Mouse (Mus musculus): ENCODE data around the gene Mdm2. TPM values are rescaled to one million over a fixed set of nuclear protein-coding genes. Genes with fewer than 3 reads are reported as not detected.
A peak's percentile ranks its signal among the peaks of the same experiment; 100 is the strongest.

Mdm2 gene
- total and polyA plus RNA-seq, 2 experiments = 18.2 to 24.6 TPM

GRCm38 (mm10) chr10:117732962-117733592 lies 22.5 kb upstream of the Mdm2 start:
- no peaks in the 10 kb centered on the region; the same call in 1 of the 2 replicates for H3K36me3 ChIP-seq (ENCODE audit: control insufficient read depth, insufficient read depth, low read length)
- WGBS = 86% methylated on average over 14 of the region's 14 CpGs
- no peak overlapping the region for H3K27ac ChIP-seq (replicated peaks; ENCODE audit: insufficient read depth, low read depth, low read length)
- H3K9ac ChIP-seq (ENCODE audit: low read depth, low read length) = no peak overlapping the region
- no peaks in the 10 kb centered on the region for H3K27me3 ChIP-seq (ENCODE audit: control insufficient read depth, insufficient read depth, low read length)
- H3K4me3 ChIP-seq (ENCODE audit: insufficient read depth, low read depth, low read length) = no peak overlapping the region
- H3K4me1 ChIP-seq (ENCODE audit: control insufficient read depth, insufficient read depth, low read length) = peaks cover 24% of the 10 kb centered on the region
- no peak for DNase-seq (ENCODE audit: extremely low read depth, low read depth, low spot score)
- H3K79me2 ChIP-seq (ENCODE audit: control insufficient read depth, insufficient read depth, low read length) = no peaks in the 10 kb centered on the region
- TF ChIP-seq POLR2A (IDR thresholded peaks at IDR 0.05; ENCODE audit: extremely low read depth, insufficient read depth, low read length) (no peak), CTCF (IDR thresholded peaks at IDR 0.05; ENCODE audit: low read depth, low read length) (no peak)

- DNase-seq (ENCODE audit: extremely low read depth, low read depth, low spot score) = no peak
- Histone ChIP-seq H3K27ac (replicated peaks; ENCODE audit: insufficient read depth, low read depth, low read length) (no peak overlapping the region), H3K4me3 (ENCODE audit: insufficient read depth, low read depth, low read length) (no peak overlapping the region), H3K9ac (ENCODE audit: low read depth, low read length) (no peak overlapping the region), H3K36me3 (ENCODE audit: control insufficient read depth, insufficient read depth, low read length) (no peaks in the 10 kb centered on the region; the same call in 1 of the 2 replicates), H3K79me2 (ENCODE audit: control insufficient read depth, insufficient read depth, low read length) (no peaks in the 10 kb centered on the region), H3K27me3 (ENCODE audit: control insufficient read depth, insufficient read depth, low read length) (no peaks in the 10 kb centered on the region), H3K4me1 (ENCODE audit: control insufficient read depth, insufficient read depth, low read length) (peaks cover 22% of the 10 kb centered on the region)
- TF ChIP-seq POLR2A (IDR thresholded peaks at IDR 0.05; ENCODE audit: extremely low read depth, insufficient read depth, low read length) (no peak), CTCF (IDR thresholded peaks at IDR 0.05; ENCODE audit: low read depth, low read length) (no peak)
- WGBS = 92% methylated on average over 5 of the region's 5 CpGs
Observed at GRCm38 (mm10) chr10:117732184-117732583, 21.6 kb upstream of the Mdm2 start.

DNA sequence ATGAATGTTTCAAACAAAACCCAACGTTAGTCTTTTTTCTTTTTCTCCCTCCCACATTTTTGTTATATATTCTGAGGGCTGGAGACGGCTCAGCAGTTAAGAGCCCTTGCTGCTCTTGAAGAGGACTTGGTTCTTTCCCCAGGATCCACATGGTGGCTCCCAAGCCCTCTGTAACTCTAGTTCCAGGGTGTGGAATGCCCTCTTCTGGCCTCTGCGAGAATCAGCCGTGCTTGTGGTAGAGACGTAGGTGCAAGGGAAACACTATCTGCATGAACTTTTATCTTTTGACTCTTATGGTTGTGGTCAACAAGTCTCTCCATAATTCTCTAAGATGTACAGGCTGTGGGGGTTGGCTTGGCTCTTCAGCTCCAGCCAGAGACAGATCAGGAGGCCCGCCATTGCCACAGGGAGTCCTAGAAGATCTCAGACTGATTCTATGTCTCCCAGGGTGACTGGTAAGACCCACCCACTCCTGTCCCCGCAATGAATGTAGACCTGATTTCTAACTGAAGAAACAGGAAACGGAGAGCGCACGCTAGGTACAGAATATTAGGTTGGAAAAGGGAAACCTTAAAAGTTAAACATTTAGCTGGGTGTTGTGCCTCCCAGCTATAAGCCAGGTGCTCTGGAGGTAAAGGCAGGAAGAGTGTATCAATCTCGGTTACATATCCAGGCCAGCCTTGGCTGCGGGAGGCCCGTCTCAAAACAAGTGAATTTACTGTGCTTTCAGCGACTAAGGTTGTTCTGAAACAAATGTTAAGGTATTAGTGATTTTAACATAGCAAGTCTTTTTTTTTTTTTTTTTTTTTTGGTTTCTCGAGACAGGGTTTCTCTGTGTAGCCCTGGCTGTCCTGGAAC lies 20.9 kb upstream of the Mdm2 start:
- Histone ChIP-seq H3K4me1 (ENCODE audit: control insufficient read depth, insufficient read depth, low read length) (peaks cover 17% of the 10 kb centered on the region), H3K27ac (replicated peaks; ENCODE audit: insufficient read depth, low read depth, low read length) (no peak overlapping the region), H3K79me2 (ENCODE audit: control insufficient read depth, insufficient read depth, low read length) (no peaks in the 10 kb centered on the region), H3K4me3 (ENCODE audit: insufficient read depth, low read depth, low read length) (no peak overlapping the region), H3K27me3 (ENCODE audit: control insufficient read depth, insufficient read depth, low read length) (no peaks in the 10 kb centered on the region), H3K9ac (ENCODE audit: low read depth, low read length) (no peak overlapping the region), H3K36me3 (ENCODE audit: control insufficient read depth, insufficient read depth, low read length) (no peaks in the 10 kb centered on the region; the same call in 1 of the 2 replicates)
- no peak for TF ChIP-seq POLR2A (IDR thresholded peaks at IDR 0.05; ENCODE audit: extremely low read depth, insufficient read depth, low read length)
- TF ChIP-seq CTCF (IDR thresholded peaks at IDR 0.05; ENCODE audit: low read depth, low read length) = peak; percentile 88
- peak; percentile 81 for DNase-seq (ENCODE audit: extremely low read depth, low read depth, low spot score)
- 50% methylated on average over 15 of the region's 15 CpGs for WGBS

DNA sequence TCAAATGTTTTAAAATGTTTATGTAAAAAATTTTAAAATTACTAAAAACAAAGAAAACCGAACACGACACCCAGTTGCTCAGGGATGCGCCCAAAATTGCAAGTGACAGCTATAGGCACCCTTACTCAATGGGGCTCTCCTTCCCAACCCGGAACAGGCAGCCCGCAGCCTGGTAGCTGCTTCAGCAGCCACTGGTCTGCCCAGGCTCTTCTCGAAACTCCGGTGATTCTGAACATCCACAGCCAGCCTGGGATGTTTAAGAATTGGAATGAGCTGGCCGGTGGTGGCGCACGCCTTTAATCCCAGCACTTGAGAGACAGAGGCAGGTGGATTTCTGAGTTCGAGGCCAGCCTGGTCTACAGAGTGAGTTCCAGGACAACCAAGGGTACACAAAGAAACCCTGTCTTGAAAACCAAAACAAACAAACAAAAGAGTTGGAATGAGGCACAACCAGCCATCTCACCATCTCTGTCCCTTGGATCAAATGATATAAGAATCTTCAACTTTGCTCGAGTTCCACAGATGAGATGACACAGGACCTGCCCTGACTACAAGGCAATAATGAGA lies 20.2 kb upstream of the Mdm2 start:
- no peak for DNase-seq (ENCODE audit: extremely low read depth, low read depth, low spot score)
- H3K4me3 ChIP-seq (ENCODE audit: insufficient read depth, low read depth, low read length) = no peak overlapping the region
- H3K27ac ChIP-seq (replicated peaks; ENCODE audit: insufficient read depth, low read depth, low read length) = no peak overlapping the region
- peaks cover 15% of the 10 kb centered on the region for H3K4me1 ChIP-seq (ENCODE audit: control insufficient read depth, insufficient read depth, low read length)
- H3K79me2 ChIP-seq (ENCODE audit: control insufficient read depth, insufficient read depth, low read length) = no peaks in the 10 kb centered on the region
- WGBS = 92% methylated on average over 12 of the region's 12 CpGs
- H3K36me3 ChIP-seq (ENCODE audit: control insufficient read depth, insufficient read depth, low read length) = no peaks in the 10 kb centered on the region
- TF ChIP-seq CTCF (IDR thresholded peaks at IDR 0.05; ENCODE audit: low read depth, low read length) (no peak), POLR2A (IDR thresholded peaks at IDR 0.05; ENCODE audit: extremely low read depth, insufficient read depth, low read length) (no peak)
- no peaks in the 10 kb centered on the region for H3K27me3 ChIP-seq (ENCODE audit: control insufficient read depth, insufficient read depth, low read length)
- H3K9ac ChIP-seq (ENCODE audit: low read depth, low read length) = no peak overlapping the region

DNA sequence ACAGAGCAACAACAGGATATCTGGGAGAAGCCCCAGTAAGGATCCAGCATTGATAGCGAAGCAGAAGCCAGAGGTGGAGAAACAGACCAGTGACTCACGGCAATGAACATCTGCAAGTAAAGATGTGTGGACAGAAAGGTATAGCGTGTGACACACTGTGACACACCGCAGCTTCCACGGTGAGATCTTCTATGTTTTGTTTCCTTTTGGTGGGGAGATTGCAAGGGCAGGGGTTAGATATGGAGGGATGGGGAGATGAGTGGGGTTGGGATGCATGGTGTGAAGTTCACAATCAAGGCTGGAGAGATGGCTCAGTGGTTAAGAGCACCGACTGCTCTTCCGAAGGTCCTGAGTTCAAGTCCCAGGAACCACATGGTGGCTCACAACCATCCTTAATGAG lies 19.6 kb upstream of the Mdm2 start:
- Histone ChIP-seq H3K79me2 (ENCODE audit: control insufficient read depth, insufficient read depth, low read length) (no peaks in the 10 kb centered on the region), H3K4me3 (ENCODE audit: insufficient read depth, low read depth, low read length) (no peak overlapping the region), H3K27me3 (ENCODE audit: control insufficient read depth, insufficient read depth, low read length) (no peaks in the 10 kb centered on the region), H3K36me3 (ENCODE audit: control insufficient read depth, insufficient read depth, low read length) (no peaks in the 10 kb centered on the region), H3K27ac (replicated peaks; ENCODE audit: insufficient read depth, low read depth, low read length) (no peak overlapping the region), H3K4me1 (ENCODE audit: control insufficient read depth, insufficient read depth, low read length) (peaks cover 13% of the 10 kb centered on the region), H3K9ac (ENCODE audit: low read depth, low read length) (no peak overlapping the region)
- no peak for DNase-seq (ENCODE audit: extremely low read depth, low read depth, low spot score)
- WGBS = 92% methylated on average over 7 of the region's 7 CpGs
- no peak for TF ChIP-seq POLR2A (IDR thresholded peaks at IDR 0.05; ENCODE audit: extremely low read depth, insufficient read depth, low read length)
- TF ChIP-seq CTCF (IDR thresholded peaks at IDR 0.05; ENCODE audit: low read depth, low read length) = no peak
